Mouse (Mus musculus) left cerebral cortex, adult 18-20 months (tissue): ENCODE results near the gene Atg4b. TPM values are rescaled to one million over a fixed set of nuclear protein-coding genes. Genes with fewer than 3 reads are reported as not detected.

Source experiments
- DNase-seq, 2 experiments: peaks; one replicate each; pipeline ENCODE4 v3.0.0; 2021 to 2022; ENCODE audit warnings: low spot score in 2 of 2, mixed read lengths in 1 of 2
- long read RNA-seq, 2 experiments: library from polyadenylated mRNA; stranded (forward); transcript quantifications; one replicate each; pipeline ENCODE4 v2.0.0; 2021
- total RNA-seq, 2 experiments: library from RNA; stranded (reverse); gene quantifications; 2 replicates each; pipeline ENCODE4 v1.2.3; 2021

Atg4b gene
- 10 to 100 TPM; 79.0 to 85.3 TPM for total RNA-seq
- long read RNA-seq, experiment 1, full-length matches to known transcripts: 20 of 36 reads
- long read RNA-seq, experiment 1, partial matches to known transcripts: 10 of 36 reads
- long read RNA-seq, experiment 1, other reads (novel, unspliced or antisense): 6 of 36 reads
- long read RNA-seq, experiment 2, full-length matches to known transcripts: 14 of 25 reads
- long read RNA-seq, experiment 2, partial matches to known transcripts: 5 of 25 reads
- long read RNA-seq, experiment 2, other reads (novel, unspliced or antisense): 6 of 25 reads

DNA sequence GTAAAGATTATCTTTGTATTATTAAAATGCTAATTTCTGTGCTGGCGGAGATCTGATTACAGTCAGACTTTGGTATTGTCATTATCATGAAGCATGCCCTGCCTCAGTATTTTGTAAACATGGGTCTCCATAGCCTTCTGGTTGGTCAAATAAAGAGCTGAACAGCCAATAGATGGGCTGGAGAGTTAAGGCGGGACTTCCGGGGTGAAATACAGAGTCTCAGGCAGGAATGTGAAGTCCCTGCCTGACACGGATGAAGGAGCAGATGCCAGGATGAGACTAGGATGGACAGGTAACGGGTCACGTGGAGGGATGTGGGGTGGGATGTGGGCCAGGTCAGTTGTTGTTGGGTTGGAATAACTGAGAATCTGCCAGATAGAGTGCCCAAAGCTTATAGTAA, at the start of gene Atg4b:
TSS of gene Atg4b (plus strand) at position 211 of the 400 bp plus-strand sequence.
- no peak for DNase-seq

DNA sequence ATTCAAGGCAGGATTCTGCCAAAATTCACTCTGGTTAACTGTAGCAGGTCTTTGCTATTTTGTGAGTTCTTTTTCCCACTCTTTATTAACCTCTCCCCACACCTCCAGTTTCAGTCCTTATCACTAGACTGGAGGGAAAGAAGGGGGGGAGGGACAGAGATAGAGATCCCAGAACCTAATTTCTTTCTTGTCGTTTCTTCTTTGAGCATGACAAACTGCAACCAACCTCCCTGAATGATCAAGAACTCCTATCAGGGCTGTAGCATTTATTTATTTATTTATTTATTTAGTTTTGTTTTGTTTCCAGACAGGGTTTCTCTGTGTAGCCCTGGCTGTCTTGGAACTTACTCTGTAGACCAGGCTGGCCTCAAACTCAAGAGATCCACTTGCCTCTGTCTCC, 49.2 kb upstream of the Atg4b start:
- no peak for DNase-seq

DNA sequence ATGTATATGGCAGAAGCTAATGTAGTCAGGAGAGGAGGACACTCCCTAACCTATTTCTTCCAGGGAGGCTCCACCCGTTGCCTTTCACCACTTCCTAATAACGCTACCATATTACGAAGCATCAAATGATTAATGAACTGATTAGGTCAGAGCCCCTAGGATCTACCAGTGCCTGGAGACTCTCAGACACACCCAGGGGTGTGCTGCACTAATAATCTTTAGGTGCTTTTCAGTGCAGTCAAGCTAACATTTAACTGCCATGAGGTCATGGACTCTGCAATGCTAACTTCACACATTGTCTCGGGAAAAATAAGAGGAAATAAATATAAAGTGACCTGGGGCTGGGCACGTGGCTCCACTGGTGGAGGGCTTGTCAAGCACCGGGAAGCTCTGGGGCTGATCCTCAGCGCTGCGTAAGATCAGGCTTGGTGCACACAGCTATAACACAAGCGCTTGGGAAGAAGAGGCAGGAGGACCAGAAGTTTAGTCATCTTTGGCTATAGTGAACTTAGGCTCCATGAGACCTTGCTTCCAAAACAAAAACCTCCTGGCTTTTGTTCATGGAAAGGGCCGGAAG, 47.7 kb upstream of the Atg4b start:
- DNase-seq: no peak

DNA sequence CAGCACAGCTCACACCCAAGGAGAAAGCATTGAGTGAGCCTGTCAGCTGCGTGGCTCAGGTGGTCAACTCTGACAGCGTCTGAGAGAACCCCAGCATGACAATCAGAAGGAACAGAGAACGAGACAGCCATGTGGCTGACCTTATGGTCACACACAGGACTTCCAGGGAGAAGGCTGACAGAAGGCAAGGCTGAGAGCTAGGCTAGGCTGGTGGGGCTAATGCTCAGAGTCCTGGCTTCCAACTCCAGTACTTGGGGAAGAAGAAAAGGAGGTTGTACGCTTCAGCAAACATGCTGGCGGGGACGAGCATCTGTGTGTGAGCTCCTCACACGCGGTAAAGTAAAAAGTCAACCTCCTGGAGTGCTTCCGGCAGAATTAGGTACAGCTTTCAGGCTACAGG, 47.0 kb upstream of the Atg4b start:
- no peak for DNase-seq

DNA sequence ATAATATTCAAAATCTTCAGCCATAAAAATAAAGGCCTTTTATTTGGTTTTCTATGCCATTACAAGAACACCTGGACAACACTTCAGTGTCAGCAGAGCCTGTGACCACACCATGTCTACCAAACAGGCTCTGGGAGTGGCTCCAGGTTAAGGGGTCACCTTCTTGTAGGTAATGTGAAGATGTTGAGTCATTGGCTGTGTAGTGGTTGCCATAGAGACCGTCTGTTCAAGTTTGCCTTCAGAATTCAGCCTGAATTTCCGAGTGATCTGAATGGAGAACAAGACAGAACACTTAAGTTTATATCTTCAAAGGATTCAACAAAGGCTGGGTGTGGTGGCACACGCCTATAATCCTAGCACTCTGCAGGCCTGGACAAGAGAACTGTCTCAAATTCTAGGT, 45.9 kb upstream of the Atg4b start:
- DNase-seq: no peak

DNA sequence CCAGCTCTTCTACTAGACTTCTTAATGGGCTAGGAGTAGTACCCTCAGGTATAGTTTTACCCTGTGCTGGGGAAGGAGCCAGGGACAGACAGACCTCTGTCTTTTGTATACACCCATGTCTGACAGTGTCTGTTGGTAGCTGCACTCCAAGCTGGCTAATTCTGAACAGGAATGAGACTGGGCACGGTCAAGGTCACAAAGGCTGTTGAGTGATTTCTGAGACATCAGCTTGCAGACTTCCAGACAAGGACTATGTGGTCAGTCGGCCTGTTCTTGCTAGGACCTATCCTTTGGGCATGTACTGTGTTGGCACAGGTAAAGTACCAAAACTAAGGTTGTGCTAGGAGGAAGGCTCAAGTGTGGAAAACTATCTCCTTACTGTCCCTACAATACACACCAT, 35.1 kb upstream of the Atg4b start:
- no peak for DNase-seq

DNA sequence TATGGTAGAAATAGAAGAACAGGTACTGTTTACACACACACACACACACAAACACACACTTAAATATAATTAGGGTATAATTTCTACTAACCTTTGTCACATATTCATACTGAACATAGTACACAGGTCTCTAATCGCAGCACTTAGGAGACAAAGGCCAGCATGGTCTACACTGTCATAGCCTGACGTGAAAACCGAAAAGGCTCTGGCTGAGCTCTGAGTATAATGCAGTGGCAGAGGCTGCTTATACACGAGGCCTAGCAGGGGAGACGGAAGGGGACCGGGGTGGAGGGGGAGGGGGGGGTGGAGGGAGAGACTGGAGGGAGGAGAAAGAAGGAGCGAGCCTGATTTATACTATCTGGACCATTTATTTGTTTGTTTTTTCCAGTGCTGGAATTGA, 29.7 kb upstream of the Atg4b start:
- DNase-seq: no peak

DNA sequence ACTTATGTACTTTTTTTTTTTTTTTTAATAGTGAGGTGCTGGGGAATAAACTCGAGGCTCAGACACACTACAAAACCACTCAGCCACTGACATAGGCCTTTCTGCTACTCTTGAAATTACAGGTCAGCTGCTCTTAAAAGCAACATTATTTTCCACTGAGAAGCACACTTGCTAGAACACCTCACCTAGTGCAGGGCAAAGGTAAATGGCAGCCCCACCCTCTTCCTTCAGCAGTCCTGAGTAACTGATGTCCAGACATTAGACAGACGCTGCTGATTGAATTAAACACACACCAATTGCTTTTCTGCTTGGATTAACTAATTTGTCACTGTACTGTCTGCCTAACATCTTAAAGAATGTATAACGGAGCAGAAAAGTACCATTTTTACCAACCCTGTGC, 26.7 kb upstream of the Atg4b start:
- no peak for DNase-seq

DNA sequence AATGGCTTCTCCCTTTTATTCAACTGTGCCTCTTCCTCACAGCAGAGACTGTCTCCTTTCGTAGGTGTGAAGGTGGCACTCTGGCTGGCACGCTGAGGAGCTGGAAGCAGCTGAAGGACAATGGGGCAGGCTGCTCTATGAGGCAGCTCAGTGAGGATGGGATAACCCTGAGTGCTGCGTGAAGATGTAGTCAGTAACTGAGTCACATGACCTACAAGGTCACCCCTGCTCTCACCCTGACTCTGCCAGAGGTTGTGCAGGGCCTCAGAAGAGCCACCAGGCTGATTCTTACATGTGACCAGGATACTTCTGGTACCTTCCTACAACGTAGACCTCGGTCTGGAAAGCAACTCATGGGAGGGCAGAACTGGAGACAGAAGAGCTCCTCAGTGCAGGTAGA, 25.6 kb upstream of the Atg4b start:
- DNase-seq: no peak

DNA sequence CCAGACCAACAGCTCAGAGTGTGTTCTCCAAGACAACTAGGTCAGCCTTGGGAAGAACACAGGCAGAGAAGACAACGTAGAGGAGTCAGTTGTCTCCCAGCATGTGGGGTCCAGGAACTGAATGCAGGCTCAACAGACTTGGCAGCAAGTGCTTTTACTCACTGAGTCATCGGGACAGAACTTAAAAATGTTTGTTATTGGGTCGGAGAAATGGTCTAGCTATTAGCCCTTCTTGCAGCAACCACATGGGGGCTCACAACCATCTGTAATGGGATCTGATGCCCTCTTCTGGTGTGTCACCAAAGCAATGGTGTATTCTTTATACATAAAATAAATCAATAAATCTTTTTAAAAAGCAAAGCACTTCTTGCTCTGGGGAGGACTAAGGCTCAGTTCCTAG, 25.2 kb upstream of the Atg4b start:
- DNase-seq: no peak

DNA sequence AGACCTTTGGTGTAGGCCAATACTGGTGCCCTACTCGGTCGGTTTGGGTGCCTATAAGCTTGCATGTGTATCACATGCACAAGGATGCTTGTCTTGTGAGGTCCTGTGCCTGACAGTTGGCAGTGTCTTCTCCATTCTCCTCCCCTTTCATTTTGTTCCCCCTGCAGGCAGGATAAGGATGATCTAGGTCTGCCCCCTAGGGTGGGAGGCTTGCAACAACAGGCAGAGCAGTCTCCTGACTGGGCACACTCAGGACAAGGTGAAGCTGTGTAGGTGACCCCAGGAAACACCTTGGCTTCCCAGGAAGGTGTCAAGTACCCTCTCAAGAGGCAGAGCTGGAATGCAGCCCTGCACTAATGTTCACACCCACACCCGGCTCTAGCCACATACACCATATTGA, 24.3 kb upstream of the Atg4b start:
- DNase-seq: peak; percentile 46 to 64

DNA sequence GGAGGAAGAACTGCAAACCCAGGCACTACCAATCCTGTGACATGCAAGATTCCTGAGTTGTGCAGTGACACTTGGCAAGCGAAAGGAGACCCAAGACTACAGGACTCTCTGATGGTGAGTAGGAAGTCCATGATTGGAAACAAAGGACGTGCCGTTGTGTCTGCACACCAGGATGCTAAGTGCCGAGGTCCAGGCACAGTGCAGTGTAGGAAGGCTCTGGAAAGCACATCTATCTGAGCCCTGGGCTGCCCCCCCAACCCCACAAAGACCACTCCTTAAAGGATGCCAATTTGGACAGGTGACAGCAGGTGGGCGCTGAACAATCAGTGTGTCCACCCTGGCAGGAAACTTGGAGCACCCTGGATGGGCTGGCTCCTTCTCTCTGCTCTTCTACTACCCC, 20.2 kb upstream of the Atg4b start:
- DNase-seq: no peak

DNA sequence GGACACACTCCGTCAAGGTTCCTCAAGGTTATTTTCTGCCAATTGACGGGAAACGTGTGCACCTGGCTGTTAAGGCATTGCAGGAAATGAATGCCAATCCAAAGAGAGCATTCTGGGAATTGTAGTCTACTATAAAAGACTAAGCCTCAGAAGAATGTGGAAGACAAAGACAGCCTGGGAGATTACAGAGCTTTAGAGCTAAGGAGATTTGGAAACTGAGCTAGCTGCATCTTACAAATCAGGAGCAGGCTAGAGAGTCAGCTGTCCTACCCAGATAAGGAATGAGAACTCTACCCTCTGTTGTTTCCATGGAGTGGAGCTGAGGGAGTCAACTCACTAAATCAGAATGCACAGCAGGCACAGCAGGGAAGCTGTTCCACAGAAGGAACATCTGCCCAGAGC, 19.4 kb upstream of the Atg4b start:
- DNase-seq: no peak

DNA sequence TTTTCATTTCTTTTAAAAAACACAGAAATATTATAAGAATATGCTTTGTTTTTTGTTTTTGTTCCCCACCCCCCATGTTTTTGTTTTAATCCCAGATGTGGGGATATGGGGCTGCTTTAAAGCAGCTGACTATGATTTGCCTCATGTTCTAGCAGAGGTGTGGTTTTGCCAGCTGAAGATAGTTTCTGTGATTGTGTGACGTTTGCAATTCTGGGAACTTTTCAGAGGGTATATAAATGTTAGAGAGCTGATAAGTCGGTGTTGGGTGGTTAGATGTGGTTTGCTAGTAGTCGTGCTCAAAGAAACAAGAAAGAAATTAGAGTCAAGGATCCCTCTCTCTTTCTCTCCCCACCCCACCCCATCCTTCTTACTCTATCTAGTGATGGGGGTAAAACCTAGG, 15.4 kb upstream of the Atg4b start:
- no peak for DNase-seq

DNA sequence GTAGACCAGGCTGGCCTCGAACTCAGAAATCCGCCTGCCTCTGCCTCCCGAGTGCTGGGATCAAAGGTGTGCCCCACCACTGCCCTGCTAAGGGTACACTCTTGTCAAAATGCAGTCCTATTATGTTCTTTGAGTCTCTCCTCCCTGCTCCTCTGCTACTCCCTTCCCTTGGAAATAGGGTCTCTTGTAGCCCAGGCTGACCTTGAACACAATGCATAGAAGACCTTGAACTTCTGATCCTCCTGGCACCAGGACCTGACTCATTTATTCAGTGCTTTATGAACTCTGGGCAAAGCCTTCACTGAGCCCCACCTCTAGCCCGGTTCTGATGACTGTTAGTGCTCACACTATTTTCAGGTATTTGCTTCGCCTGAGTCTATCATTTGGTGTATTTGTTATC, 13.6 kb upstream of the Atg4b start:
- DNase-seq: no peak

DNA sequence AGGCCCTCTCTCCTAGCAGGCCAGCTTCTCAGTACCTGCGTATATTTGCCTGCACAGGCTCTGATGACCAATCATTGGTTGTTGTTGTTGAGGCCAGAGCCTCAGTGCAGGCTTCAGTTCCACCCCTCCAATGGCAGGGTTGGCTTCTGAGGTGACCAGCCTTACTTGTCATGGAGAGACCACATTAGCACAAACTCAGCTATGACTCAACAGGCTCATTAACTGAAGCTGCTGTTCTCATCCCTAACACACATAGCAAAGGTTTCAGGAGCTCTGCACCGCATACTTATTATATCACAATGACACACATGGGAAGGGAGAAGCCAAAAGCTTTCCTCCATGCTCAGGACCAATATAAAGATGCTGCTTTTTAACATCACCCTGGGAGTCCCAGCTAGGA, 10.6 kb upstream of the Atg4b start:
- no peak for DNase-seq

DNA sequence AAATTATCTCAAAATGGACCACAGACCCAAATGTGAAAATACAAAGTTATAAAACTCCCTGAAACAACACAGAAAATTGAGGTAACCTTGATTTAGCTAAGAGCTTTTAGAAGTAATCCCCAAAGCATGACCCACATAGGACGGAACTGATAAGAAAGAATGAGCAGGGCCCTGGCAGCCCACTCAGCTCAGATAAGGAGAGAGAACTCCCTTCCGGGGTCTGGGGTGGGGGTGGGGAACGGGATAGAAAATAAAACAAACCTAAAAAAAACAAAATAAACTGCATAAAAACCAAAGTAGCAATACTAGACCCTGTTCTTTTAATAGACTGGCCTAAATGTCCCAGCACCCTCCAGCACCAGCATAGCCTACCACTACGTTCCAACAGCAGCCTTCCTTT, 9.3 kb upstream of the Atg4b start:
- no peak for DNase-seq

DNA sequence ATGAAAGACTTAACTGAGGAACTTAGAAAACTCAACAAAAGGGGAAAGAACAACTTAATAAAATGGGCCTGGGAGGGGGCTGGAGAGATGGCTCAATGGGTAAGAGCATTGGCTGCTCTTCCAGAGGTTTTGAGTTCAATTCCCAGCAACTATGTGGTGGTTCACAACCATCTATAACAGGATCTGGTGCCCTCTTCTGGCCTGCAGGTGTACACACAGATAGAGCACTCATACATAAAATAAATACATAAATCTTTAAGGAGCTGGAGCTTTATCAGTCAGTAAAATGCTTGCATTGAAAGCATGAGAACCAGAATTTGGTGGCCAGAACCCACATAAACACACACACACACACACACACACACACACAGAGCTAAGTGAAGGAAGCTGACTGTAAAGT, 8.4 kb upstream of the Atg4b start:
- no peak for DNase-seq

DNA sequence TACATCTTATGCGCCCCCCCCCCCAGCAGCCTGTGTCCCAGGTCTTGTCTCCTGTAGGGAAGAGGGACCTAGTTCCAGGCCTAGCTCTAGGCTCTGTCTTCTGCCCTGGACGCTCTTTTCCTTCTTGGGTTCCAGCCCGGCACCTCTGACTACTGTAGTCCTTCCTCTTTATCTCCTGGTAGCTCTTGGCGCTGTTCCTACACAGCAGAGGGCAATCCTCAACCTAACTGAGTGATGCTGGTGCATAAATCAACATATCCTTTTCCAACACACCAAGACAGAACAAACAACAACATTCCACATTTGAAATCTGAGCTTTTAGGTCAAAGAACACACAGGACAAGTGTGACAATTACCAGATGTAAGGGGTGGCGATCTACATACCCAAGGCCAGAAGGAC, 5.1 kb upstream of the Atg4b start:
- no peak for DNase-seq

DNA sequence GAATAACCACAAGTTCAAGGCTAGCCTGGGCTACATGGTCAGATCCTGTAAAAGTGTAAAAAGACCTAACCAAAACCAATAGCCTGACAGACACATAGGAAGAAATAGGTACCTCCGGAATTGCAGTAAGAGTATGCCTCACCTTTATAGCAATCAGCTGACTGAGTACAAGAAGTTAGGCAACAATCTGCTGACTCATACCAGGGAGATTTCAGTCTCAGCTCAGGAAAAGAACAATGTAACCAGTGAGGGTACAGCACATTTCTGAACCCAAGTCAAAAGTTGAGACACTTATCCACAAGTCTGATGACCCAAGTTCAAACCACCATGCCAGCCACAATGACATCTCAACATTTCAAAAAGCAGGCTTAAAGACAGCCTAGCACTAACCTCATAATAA, 2.8 kb upstream of the Atg4b start:
- DNase-seq: no peak

DNA sequence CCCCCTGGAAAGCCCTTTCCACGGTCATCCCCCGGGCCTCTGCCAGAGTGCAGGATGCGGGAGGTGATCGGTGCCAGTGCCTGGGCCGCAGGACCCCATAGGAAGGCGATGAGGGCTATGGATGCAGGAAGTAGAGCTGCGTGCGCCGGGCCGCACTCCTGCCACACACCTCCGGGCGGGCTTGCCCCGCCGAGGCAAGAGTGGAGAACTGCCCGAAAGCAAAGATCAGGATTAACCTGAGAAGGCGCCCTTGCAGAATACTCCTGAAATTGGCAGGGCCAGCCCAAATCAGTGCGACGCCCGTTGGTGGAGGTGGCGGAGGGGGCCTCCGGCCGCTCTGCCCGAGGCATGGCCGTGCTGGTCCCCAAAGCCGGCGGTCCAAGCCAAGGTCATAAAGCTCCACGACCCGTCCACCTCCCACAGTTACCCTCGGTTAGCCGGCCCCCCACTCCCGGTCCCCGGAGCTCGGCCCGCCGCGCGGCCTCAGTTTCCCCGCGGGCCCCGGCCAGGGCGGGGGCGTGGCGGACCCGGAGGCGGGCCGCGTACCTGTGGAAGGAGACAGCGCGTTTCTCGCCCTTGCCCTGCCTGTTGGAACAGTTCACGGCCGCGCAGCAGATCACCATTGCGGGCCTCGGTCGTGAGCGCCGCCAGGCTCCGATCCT, 2.7 kb downstream of the Atg4b start:
- DNase-seq: peak; percentile 10 to 30

DNA sequence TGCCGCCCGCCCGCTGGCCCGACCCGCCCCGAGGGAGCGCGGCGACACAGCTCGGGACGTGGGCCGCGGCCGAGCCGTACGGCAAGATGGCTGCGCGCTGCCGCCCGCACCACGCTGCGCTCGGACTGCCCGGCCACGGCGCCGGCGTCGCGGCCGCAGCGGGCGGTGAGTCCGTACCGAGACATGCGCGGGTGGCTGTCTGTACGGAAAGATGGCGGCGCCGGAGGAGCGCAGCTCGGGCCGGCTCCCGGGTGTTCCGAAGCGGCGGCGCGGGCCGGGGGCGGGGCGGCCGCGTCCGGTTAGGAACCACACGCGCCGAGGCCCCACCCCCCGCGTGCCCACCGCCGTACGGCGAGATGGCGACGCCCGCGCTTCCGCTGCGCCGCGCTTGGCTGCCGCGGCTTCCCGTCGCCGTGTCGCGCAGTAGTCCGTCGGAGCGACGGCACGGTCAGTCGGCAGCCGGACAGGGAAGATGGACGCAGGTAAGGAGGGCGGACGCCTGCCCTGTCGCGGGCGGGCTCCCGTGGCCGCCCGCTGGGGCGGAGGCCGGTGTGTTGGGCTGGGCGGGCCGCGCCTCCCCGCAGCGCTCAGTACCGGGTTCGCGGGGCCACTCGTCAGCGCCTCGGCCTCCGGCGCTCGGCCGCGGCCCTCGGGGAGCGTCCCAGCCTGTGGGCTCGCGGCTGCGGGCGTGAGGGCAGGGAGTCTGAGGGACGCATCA, 3.4 kb downstream of the Atg4b start, which contains the start of gene Thap4:
TSS of gene Thap4 (minus strand) at position 292 of the 718 bp plus-strand sequence.
- peak; percentile 88 to 95 for DNase-seq
